Mouse (Mus musculus): ENCODE measurements around the gene Ttyh3.

- peak; percentile 83 to 89 (median 85) for TF ChIP-seq CTCF (IDR thresholded peaks at IDR 0.05 in 2 of 3, conservative IDR thresholded peaks at IDR 0.05 in 1 of 3; ENCODE audit: control insufficient read depth in 1 of 3, insufficient read depth in 1 of 3, low read depth in 2 of 3, low read length in 3 of 3, poor library complexity in 1 of 3, severe bottlenecking in 1 of 3)
- TF ChIP-seq ZKSCAN1 (IDR thresholded peaks at IDR 0.05; ENCODE audit: low read depth, low read length), result no peak
- TF ChIP-seq USF1 (IDR thresholded peaks at IDR 0.05; ENCODE audit: low read depth, low read length), result no peak
- no peak for TF ChIP-seq MAFK (IDR thresholded peaks at IDR 0.05; ENCODE audit: borderline replicate concordance, low read depth, low read length)
- TF ChIP-seq TCF12 (IDR thresholded peaks at IDR 0.05; ENCODE audit: low read depth, low read length), result no peak
- TF ChIP-seq ETS1 (IDR thresholded peaks at IDR 0.05; ENCODE audit: low read depth, low read length), result no peak
- TF ChIP-seq GATA1 (IDR thresholded peaks at IDR 0.05; ENCODE audit: low read depth, low read length), result no peak
- TF ChIP-seq ZNF384 (IDR thresholded peaks at IDR 0.05; ENCODE audit: low read depth, low read length), result no peak
- no peak for TF ChIP-seq POLR2A (IDR thresholded peaks at IDR 0.05; ENCODE audit: control insufficient read depth in 1 of 2, insufficient read depth in 1 of 2, low read depth in 1 of 2, low read length in 2 of 2, poor library complexity in 1 of 2)
- no peak for TF ChIP-seq UBTF (IDR thresholded peaks at IDR 0.05; ENCODE audit: borderline replicate concordance, insufficient read depth, low read depth, low read length)
- TF ChIP-seq MYC (IDR thresholded peaks at IDR 0.05; ENCODE audit: low read depth, low read length), result no peak
- no peak for TF ChIP-seq USF2 (IDR thresholded peaks at IDR 0.05; ENCODE audit: borderline replicate concordance in 1 of 2, insufficient read depth in 1 of 2, low read depth in 1 of 2, low read length in 2 of 2)
- no peak for TF ChIP-seq NRF1 (IDR thresholded peaks at IDR 0.05; ENCODE audit: insufficient read depth, low read depth, low read length, poor library complexity, severe bottlenecking)
These were observed 35.7 kb upstream of the Ttyh3 start for GRCm38 (mm10) chr5:140684343-140685148.
